Mouse (Mus musculus): Measurements from ENCODE around the gene Bves.
A peak's percentile ranks its signal among the peaks of the same experiment; 100 is the strongest.
"Not testable (repeated sequence)": the region's sequence is repeated elsewhere in the genome, so short reads cannot be mapped to it uniquely, and the experiment has no call there.

Bves gene

GRCm38 (mm10) chr10:45335434-45336422 is at the start of gene Bves:
Gene Bves, plus strand, starts transcription at chr10:45335772.
- peak; percentile 74 for DNase-seq (ENCODE audit: low spot score)

- DNase-seq (ENCODE audit: low spot score) = no peak
Observed at GRCm38 (mm10) chr10:45288351-45288750, 47.2 kb upstream of the Bves start.

DNA sequence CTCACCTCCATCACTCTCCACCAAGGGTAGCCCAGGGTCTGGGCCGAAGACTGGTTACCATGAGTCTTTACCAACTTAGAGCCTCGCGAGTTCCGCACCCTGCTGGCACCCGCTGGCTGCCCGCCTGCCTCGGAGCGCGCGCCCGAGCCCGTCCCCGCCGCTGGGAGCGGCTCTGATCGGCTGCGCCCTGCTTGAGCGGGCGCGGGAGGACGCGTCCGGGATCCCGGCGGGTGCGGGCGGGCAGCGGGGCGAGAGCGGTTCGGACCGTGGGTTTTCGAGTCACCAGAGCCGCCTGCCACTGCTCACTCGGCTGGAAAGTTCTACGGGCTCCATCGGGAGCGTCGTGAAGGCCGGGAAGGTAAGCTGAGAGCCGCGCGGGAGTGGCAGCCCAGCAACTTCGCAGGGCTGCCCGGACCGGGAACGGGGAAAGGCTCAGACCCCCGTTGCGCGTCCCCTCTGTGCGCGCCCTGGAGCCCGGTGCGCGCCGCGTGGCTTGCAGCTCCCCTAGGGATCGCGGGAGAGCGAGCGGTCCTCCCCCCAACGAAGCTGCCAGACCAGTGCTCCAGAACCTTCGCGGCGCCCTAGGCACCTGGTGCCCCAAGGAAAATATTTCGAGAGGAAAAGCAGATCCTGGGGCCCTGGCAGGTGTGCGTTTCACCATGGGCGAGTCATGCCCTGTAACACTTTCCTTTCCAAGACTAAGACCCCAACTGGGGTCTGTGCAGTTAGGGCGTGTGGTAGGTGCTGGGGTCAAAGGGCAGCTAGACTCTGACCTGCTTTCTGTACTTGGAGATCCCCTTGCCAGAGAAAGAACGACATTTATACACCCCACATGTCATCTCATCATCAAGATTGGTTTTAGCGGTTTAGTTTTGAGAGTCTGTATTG is 46.1 kb upstream of the Bves start:
- DNase-seq (ENCODE audit: low spot score) = peak; percentile 48

- peak; percentile 7 for DNase-seq (ENCODE audit: low spot score)
Observed at GRCm38 (mm10) chr10:45290618-45291017, 45.0 kb upstream of the Bves start.

GRCm38 (mm10) chr10:45292159-45292558 is 43.4 kb upstream of the Bves start:
- DNase-seq (ENCODE audit: low spot score) = not testable (repeated sequence)

DNA sequence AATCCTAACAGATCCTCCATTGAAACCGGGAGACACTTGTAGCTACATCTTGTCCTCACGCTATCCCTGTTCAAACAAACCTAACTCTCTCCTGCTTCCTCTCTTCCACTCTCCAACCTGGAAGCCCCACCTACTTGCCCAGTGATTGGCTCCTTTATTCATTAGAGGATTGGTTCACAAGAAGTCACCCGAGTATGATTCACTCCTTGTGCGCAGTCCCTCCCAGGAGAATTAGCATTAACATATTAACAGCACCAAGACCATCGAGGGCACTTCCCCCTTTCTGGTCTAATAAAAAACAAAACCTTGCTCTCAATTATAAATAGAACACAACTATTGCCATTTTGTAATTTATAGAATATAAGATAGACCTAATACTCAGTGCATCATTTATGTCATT is 40.5 kb upstream of the Bves start:
- no peak for DNase-seq (ENCODE audit: low spot score)

DNA sequence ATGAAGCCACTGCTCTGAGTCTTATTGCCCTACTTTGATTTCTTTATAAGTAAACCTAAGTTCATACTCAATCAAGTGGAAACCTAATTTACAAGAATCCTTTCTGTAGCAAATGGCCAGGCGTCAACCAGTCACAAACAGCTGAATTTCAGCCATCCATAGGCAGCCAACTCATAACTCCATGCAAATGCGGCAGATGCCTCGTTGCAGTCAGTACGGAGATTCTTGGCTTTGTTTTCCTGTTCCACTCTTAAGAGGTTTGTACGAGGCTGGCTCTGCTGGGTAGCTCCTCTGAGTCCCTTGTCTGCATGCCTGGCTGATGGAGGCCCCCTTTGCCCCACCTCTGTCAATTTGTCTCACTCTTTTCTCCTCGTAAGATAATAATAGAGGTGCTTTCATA is 37.1 kb upstream of the Bves start:
- DNase-seq (ENCODE audit: low spot score) = no peak

DNA sequence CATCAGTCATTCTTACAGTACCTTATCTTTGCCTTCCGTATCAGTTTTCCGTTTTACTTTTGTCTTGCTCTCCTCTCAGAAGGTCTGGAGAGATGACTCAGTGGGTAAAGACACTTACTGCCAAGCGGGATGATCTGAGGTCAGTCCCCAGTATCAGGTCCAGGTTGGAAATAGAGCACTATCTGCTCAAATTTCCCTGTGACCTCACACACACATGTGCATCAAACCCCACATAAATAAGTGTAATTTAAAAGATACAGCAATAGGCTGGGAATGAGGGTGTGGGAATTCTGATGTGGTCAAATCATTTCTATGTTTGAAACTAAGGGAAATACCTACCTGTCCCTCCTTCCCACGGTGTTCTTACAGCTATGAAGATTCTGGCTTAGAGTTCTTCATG is 36.1 kb upstream of the Bves start:
- DNase-seq (ENCODE audit: low spot score) = no peak

- no peak for DNase-seq (ENCODE audit: low spot score)
Observed at GRCm38 (mm10) chr10:45303315-45304036, 32.1 kb upstream of the Bves start.

- no peak for DNase-seq (ENCODE audit: low spot score)
Observed at GRCm38 (mm10) chr10:45305173-45305572, 30.4 kb upstream of the Bves start.

DNA sequence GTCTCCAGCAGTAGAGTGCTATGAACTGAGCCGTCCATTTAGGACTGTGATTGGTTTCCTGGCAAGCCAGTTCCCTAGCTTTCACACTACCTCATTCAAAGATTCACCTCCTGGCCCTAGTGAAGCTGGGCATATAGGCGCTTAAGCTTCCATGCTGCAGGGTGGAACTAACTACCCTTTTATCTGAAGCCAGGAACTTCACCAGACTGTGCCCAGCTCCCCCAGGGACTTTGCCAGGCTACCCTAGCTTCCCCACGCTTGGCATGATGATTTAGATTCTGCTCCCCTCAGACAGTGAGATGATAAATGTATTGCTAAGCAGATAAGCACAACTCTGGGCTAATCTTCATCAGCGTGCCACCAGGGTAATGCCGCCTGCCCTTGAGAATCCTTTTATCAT is 24.4 kb upstream of the Bves start:
- DNase-seq (ENCODE audit: low spot score) = no peak

- peak; percentile 6 for DNase-seq (ENCODE audit: low spot score)
Observed at GRCm38 (mm10) chr10:45311624-45312023, 23.9 kb upstream of the Bves start.

- DNase-seq (ENCODE audit: low spot score) = no peak
Observed at GRCm38 (mm10) chr10:45314865-45315264, 20.7 kb upstream of the Bves start.

DNA sequence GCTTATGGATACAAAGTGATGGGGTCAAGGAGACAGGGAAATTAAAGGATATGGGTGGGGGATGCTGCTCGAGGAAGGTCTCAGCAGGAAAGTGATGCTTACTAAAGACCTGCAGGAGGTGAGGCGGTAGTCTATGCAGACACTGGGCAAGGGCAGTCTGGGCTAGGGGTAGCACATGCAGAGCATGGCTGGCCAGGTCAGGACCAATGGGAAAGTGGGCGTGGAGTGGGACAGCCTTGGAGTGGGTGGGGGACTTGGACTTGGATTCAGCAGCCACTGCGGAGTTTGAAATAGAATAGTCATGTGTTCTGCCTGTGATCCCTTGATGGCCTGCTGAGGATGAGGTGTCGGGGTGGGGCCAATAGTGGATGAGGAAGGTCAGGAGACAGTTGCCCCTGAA is 16.6 kb upstream of the Bves start:
- DNase-seq (ENCODE audit: low spot score) = no peak

DNA sequence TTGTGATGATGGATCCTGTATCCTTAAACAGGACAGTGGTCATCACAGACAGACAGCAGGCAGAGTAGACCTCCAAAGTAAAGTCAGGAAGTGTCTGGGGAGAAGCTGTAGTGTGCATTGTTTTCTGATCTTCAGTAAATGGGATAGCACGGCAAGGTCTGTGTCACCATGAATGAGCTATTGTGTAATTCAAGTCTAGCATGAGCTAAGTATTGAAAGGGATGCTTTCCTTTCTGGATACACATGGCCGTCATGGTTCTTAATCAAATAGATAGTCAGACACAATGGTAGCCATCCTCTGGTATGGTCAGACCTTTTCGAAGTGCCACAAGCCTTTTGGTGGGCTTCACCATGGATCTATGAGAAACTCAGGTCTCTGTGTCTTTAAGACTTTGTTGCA is 15.3 kb upstream of the Bves start:
- no peak for DNase-seq (ENCODE audit: low spot score)

DNA sequence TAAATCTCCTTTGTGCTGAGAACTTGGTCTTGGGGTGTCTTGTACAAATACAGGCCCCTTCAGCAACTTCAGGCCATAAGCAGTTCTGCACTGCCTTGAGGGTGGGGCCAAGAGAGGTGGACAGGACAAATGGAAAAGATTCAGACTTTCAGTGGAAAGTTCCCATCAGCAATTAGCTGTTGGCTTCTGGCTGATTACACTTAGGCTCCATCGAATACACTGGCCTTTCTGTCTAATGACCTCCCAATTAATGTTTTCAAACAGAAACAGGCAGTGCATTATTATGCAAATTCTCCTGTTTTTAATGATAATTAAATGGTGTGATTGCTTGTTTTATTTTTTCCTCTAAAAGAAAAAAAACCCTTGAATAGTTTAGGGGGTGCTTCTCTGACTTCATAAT is 11.4 kb upstream of the Bves start:
- no peak for DNase-seq (ENCODE audit: low spot score)

- DNase-seq (ENCODE audit: low spot score) = no peak
Observed at GRCm38 (mm10) chr10:45328196-45329000, 7.2 kb upstream of the Bves start.

DNA sequence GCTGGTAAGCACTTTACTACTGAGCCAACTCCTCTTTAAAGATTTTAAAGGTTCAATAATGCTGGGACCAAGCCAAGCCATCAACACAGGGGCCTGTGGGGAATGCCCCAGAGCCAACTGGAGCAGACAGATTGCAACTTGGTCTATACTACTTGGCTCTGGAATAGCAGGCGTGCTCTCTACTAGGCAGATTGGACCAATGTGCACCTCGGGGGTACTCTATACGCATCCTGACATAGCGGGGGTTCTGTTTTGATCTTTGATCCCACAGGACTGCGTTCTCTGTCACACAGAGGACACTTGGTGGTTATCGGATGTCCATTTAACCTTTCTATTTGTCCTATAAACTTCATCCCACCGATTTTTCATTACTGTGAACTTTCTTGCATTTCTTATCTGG is 647 bp upstream of the Bves start:
- DNase-seq (ENCODE audit: low spot score) = peak; percentile 24

GRCm38 (mm10) chr10:45339106-45339505 is 3.5 kb downstream of the Bves start:
- DNase-seq (ENCODE audit: low spot score) = no peak

DNA sequence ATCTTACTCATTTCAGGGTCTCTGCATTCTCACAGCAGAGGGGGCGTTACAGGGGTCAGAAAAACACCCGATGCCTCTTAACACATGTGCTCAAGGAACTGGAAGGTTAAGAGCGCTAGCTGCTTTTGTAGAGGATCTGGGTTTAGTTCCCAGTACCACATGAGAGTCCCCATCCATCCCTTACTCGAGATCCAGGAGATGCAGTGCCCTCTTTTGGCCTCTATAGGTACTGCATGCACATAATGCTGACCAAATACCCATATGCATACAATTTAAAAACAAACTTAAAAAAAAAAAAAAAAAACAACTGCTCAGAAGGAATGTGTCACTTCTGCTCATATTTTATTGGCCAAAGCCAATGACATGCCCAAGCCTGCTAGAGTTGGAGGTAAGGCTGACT is 8.8 kb downstream of the Bves start:
- DNase-seq (ENCODE audit: low spot score) = no peak

- peak; percentile 39 for DNase-seq (ENCODE audit: low spot score)
Observed at GRCm38 (mm10) chr10:45345217-45345616, 9.6 kb downstream of the Bves start.

Measured in embryo, embryonic 10.5 days (tissue).